Mouse (Mus musculus): ENCODE measurements around the gene Gid4. TPM values are rescaled to one million over a fixed set of nuclear protein-coding genes. Genes with fewer than 3 reads are reported as not detected.
A peak's percentile ranks its signal among the peaks of the same experiment; 100 is the strongest.

The Gid4 gene
- total and polyA plus RNA-seq, 2 experiments from 2014 or later = 11.8 to 20.6 TPM

- no peaks in the 10 kb centered on the region for H3K4me1 ChIP-seq (ENCODE audit: control insufficient read depth, insufficient read depth)
- no peak overlapping the region for H3K27ac ChIP-seq (ENCODE audit: low read depth)
- no peak for ATAC-seq (ENCODE audit: insufficient read depth, low read depth)
- DNase-seq (ENCODE audit: low spot score) = no peak
- TF ChIP-seq EP300 (IDR thresholded peaks at IDR 0.05; ENCODE audit: low read depth) = no peak
- peak; percentile 33 for TF ChIP-seq CTCF (IDR thresholded peaks at IDR 0.05; ENCODE audit: low read depth)
- no peak overlapping the region for H3K4me3 ChIP-seq (ENCODE audit: low read depth, low read length)
- H3K9ac ChIP-seq (replicated peaks; ENCODE audit: low read depth, low read length) = no peak overlapping the region
- 91% methylated on average over 2 of the region's 2 CpGs for WGBS
- no peak overlapping the region for H3K4me2 ChIP-seq (ENCODE audit: low read depth, low read length)
- H3K36me3 ChIP-seq (replicated peaks; ENCODE audit: control insufficient read depth, insufficient read depth, low read length) = peaks cover 86% of the 10 kb centered on the region
- H3K27me3 ChIP-seq (ENCODE audit: control insufficient read depth, insufficient read depth, low read length) = no peaks in the 10 kb centered on the region
- H3K9me3 ChIP-seq (replicated peaks; ENCODE audit: control insufficient read depth, low read length) = no peaks in the 10 kb centered on the region
These were observed 49.0 kb downstream of the Gid4 start for GRCm38 (mm10) chr11:60465943-60466380.

GRCm38 (mm10) chr11:60469039-60469438 is 52.1 kb downstream of the Gid4 start, which contains the start of gene Myo15:
Gene Myo15, plus strand, starts transcription at chr11:60469339.
- no peak for ATAC-seq (ENCODE audit: insufficient read depth, low read depth)

GRCm38 (mm10) chr11:60470743-60471142 is 53.8 kb downstream of the Gid4 start:
- no peak for ATAC-seq (ENCODE audit: insufficient read depth, low read depth)
- H3K36me3 ChIP-seq (replicated peaks; ENCODE audit: control insufficient read depth, insufficient read depth, low read length) = peaks cover 38% of the 10 kb centered on the region

More at GRCm38 (mm10) chr11:60469039-60469438, 52.1 kb downstream of the Gid4 start, which contains the start of gene Myo15:
- no peak for TF ChIP-seq EP300 (IDR thresholded peaks at IDR 0.05; ENCODE audit: low read depth)
- TF ChIP-seq CTCF (IDR thresholded peaks at IDR 0.05; ENCODE audit: low read depth) = no peak
- Histone ChIP-seq H3K27ac (ENCODE audit: low read depth) (no peak within 1 kb of the TSS), H3K4me2 (ENCODE audit: low read depth, low read length) (no peak within 1 kb of the TSS), H3K9me3 (replicated peaks; ENCODE audit: control insufficient read depth, low read length) (no peaks in the 10 kb centered on the region), H3K27me3 (ENCODE audit: control insufficient read depth, insufficient read depth, low read length) (no peaks in the 10 kb centered on the region), H3K36me3 (replicated peaks; ENCODE audit: control insufficient read depth, insufficient read depth, low read length) (peaks cover 55% of the 10 kb centered on the region), H3K4me1 (ENCODE audit: control insufficient read depth, insufficient read depth) (no peaks in the 10 kb centered on the region), H3K9ac (replicated peaks; ENCODE audit: low read depth, low read length) (no peak within 1 kb of the TSS), H3K4me3 (ENCODE audit: low read depth, low read length) (no peak within 1 kb of the TSS)
- DNase-seq (ENCODE audit: low spot score) = no peak
- WGBS = 90% methylated on average over 3 of the region's 3 CpGs

GRCm38 (mm10) chr11:60474534-60474933 is 57.6 kb downstream of the Gid4 start:
- WGBS = 83% methylated on average over 5 of the region's 5 CpGs

More at GRCm38 (mm10) chr11:60470743-60471142, 53.8 kb downstream of the Gid4 start:
- H3K27ac ChIP-seq (ENCODE audit: low read depth) = no peak overlapping the region
- DNase-seq (ENCODE audit: low spot score) = no peak
- no peak overlapping the region for H3K4me2 ChIP-seq (ENCODE audit: low read depth, low read length)
- TF ChIP-seq EP300 (IDR thresholded peaks at IDR 0.05; ENCODE audit: low read depth) (no peak), CTCF (IDR thresholded peaks at IDR 0.05; ENCODE audit: low read depth) (no peak)
- 78% methylated on average over 9 of the region's 9 CpGs for WGBS
- H3K9ac ChIP-seq (replicated peaks; ENCODE audit: low read depth, low read length) = no peak overlapping the region
- no peaks in the 10 kb centered on the region for H3K9me3 ChIP-seq (replicated peaks; ENCODE audit: control insufficient read depth, low read length)
- no peak overlapping the region for H3K4me3 ChIP-seq (ENCODE audit: low read depth, low read length)
- H3K27me3 ChIP-seq (ENCODE audit: control insufficient read depth, insufficient read depth, low read length) = no peaks in the 10 kb centered on the region
- no peaks in the 10 kb centered on the region for H3K4me1 ChIP-seq (ENCODE audit: control insufficient read depth, insufficient read depth)

GRCm38 (mm10) chr11:60475668-60476362 is 58.9 kb downstream of the Gid4 start:
- Histone ChIP-seq H3K27me3 (ENCODE audit: control insufficient read depth, insufficient read depth, low read length) (no peaks in the 10 kb centered on the region), H3K27ac (ENCODE audit: low read depth) (no peak overlapping the region), H3K9me3 (replicated peaks; ENCODE audit: control insufficient read depth, low read length) (no peaks in the 10 kb centered on the region), H3K9ac (replicated peaks; ENCODE audit: low read depth, low read length) (no peak overlapping the region), H3K4me2 (ENCODE audit: low read depth, low read length) (no peak overlapping the region), H3K4me3 (ENCODE audit: low read depth, low read length) (no peak overlapping the region), H3K36me3 (replicated peaks; ENCODE audit: control insufficient read depth, insufficient read depth, low read length) (no peaks in the 10 kb centered on the region), H3K4me1 (ENCODE audit: control insufficient read depth, insufficient read depth) (no peaks in the 10 kb centered on the region)
- DNase-seq (ENCODE audit: low spot score) (no peak), ATAC-seq (ENCODE audit: insufficient read depth, low read depth) (no peak)
- 87% methylated on average over 5 of the region's 5 CpGs for WGBS
- TF ChIP-seq EP300 (IDR thresholded peaks at IDR 0.05; ENCODE audit: low read depth) = no peak
- TF ChIP-seq CTCF (IDR thresholded peaks at IDR 0.05; ENCODE audit: low read depth) = no peak

More at GRCm38 (mm10) chr11:60474534-60474933, 57.6 kb downstream of the Gid4 start:
- no peak overlapping the region for H3K4me2 ChIP-seq (ENCODE audit: low read depth, low read length)
- ATAC-seq (ENCODE audit: insufficient read depth, low read depth) = no peak
- H3K4me3 ChIP-seq (ENCODE audit: low read depth, low read length) = no peak overlapping the region
- TF ChIP-seq CTCF (IDR thresholded peaks at IDR 0.05; ENCODE audit: low read depth) (no peak), EP300 (IDR thresholded peaks at IDR 0.05; ENCODE audit: low read depth) (no peak)
- no peak for DNase-seq (ENCODE audit: low spot score)
- H3K9ac ChIP-seq (replicated peaks; ENCODE audit: low read depth, low read length) = no peak overlapping the region
- H3K36me3 ChIP-seq (replicated peaks; ENCODE audit: control insufficient read depth, insufficient read depth, low read length) = no peaks in the 10 kb centered on the region
- H3K4me1 ChIP-seq (ENCODE audit: control insufficient read depth, insufficient read depth) = no peaks in the 10 kb centered on the region
- no peak overlapping the region for H3K27ac ChIP-seq (ENCODE audit: low read depth)
- no peaks in the 10 kb centered on the region for H3K27me3 ChIP-seq (ENCODE audit: control insufficient read depth, insufficient read depth, low read length)
- H3K9me3 ChIP-seq (replicated peaks; ENCODE audit: control insufficient read depth, low read length) = no peaks in the 10 kb centered on the region

All from heart, postnatal 0 days (tissue).